Mouse (Mus musculus) CH12.LX (cell line): ENCODE measurements around the gene Nlgn1. TPM values are rescaled to one million over a fixed set of nuclear protein-coding genes. Genes with fewer than 3 reads are reported as not detected.

Experiments
- DNase-seq: peaks from one replicate; pipeline ENCODE4 v3.0.0-alpha.2; 2013; ENCODE audit errors: extremely low read depth
- H3K27ac ChIP-seq: 2 replicates; pipeline ENCODE4 v1.5.1; 2012; ENCODE audit warnings: low read depth, mild to moderate bottlenecking, control low read depth, moderate library complexity; ENCODE audit not compliant: insufficient read depth
- H3K27me3 ChIP-seq: replicated peaks from 2 replicates; pipeline ENCODE3; 2012; ENCODE audit warnings: inconsistent platforms
- H3K36me3 ChIP-seq, 2 experiments: replicated peaks in 1 of 2; 2 replicates each; pipeline versions ENCODE3 to v1.6.1; 2012; ENCODE audit warnings: inconsistent platforms in 1 of 2, low read length in 1 of 2, mild to moderate bottlenecking in 1 of 2, mixed read lengths in 1 of 2, moderate library complexity in 1 of 2; ENCODE audit not compliant: control insufficient read depth in 1 of 2, insufficient read depth in 1 of 2
- H3K4me1 ChIP-seq, 2 experiments: 2 replicates each; pipeline ENCODE4 v1.6.1; 2012; ENCODE audit warnings: inconsistent platforms in 1 of 2, moderate library complexity in 1 of 2; ENCODE audit not compliant: insufficient read depth in 2 of 2, control insufficient read depth in 1 of 2
- H3K4me2 ChIP-seq: 2 replicates; pipeline ENCODE4 v1.6.1; 2012; ENCODE audit warnings: low read depth, mild to moderate bottlenecking, control low read depth; ENCODE audit not compliant: poor library complexity, insufficient read depth, severe bottlenecking
- H3K4me3 ChIP-seq, 3 experiments: fragments of 150-350 bp in 1 of 3; sonication (generic) in 1 of 3; replicated peaks in 1 of 3; 2 replicates each; pipeline versions ENCODE3 to v1.5.1; 2011 to 2012; ENCODE audit warnings: low read depth in 2 of 3, low read length in 2 of 3, mild to moderate bottlenecking in 2 of 3, moderate library complexity in 2 of 3, control low read depth in 1 of 3, improper control_type of control experiment in 1 of 3, inconsistent platforms in 1 of 3, mixed read lengths in 1 of 3; ENCODE audit not compliant: poor library complexity in 1 of 3
- H3K79me2 ChIP-seq: replicated peaks from 2 replicates; pipeline ENCODE4 v1.6.1; 2012; ENCODE audit warnings: mild to moderate bottlenecking, moderate library complexity; ENCODE audit not compliant: control insufficient read depth, poor library complexity, insufficient read depth, severe bottlenecking; ENCODE audit errors: extremely low read depth
- H3K9ac ChIP-seq: 2 replicates; pipeline ENCODE4 v1.6.1; 2012; ENCODE audit warnings: low read depth, mild to moderate bottlenecking, control low read depth, moderate library complexity; ENCODE audit not compliant: insufficient read depth
- H3K9me3 ChIP-seq: replicated peaks from 2 replicates; pipeline ENCODE3; 2012; ENCODE audit warnings: low read length, inconsistent platforms, mixed read lengths
- BHLHE40 ChIP-seq: IDR thresholded peaks from 2 replicates; pipeline ENCODE4 v1.6.1; 2011; ENCODE audit warnings: mild to moderate bottlenecking, low read depth, low read length, improper control_type of control experiment
- CTCF ChIP-seq, 2 experiments: IDR thresholded peaks in 1 of 2; conservative IDR thresholded peaks in 1 of 2; 2 replicates each; pipeline ENCODE4 v1.5.1; 2011 to 2012; ENCODE audit warnings: low read depth in 2 of 2, low read length in 2 of 2, improper control_type of control experiment in 1 of 2, inconsistent platforms in 1 of 2, mild to moderate bottlenecking in 1 of 2, moderate library complexity in 1 of 2
- E2F4 ChIP-seq: IDR thresholded peaks from 2 replicates; pipeline ENCODE4 v1.6.1; 2011; ENCODE audit warnings: low read depth, low read length, improper control_type of control experiment; ENCODE audit not compliant: insufficient replicate concordance
- ELF1 ChIP-seq: IDR thresholded peaks from 2 replicates; pipeline ENCODE4 v1.6.1; 2014; ENCODE audit warnings: low read depth, mild to moderate bottlenecking, inconsistent platforms, low read length, improper control_type of control experiment
- EP300 ChIP-seq: IDR thresholded peaks from 2 replicates; pipeline ENCODE4 v1.6.1; 2011; ENCODE audit warnings: low read length, improper control_type of control experiment
- GABPA ChIP-seq: IDR thresholded peaks from 2 replicates; pipeline ENCODE4 v1.6.1; 2012; ENCODE audit warnings: low read depth, low read length, improper control_type of control experiment, inconsistent platforms; ENCODE audit not compliant: insufficient replicate concordance
- IRF4 ChIP-seq: IDR thresholded peaks from 2 replicates; pipeline ENCODE4 v1.6.1; 2014; ENCODE audit warnings: low read depth, mild to moderate bottlenecking, inconsistent platforms, low read length, improper control_type of control experiment
- KAT2A ChIP-seq: IDR thresholded peaks from 2 replicates; pipeline ENCODE4 v1.6.1; 2012; ENCODE audit warnings: low read length, improper control_type of control experiment, inconsistent platforms; ENCODE audit not compliant: insufficient replicate concordance
- MAX ChIP-seq: IDR thresholded peaks from 2 replicates; pipeline ENCODE4 v1.6.1; 2011; ENCODE audit warnings: low read length, improper control_type of control experiment
- MEF2A ChIP-seq: IDR thresholded peaks from 2 replicates; pipeline ENCODE4 v1.6.1; 2014; ENCODE audit warnings: low read depth, mild to moderate bottlenecking, inconsistent platforms, low read length, improper control_type of control experiment, borderline replicate concordance
- MXI1 ChIP-seq: IDR thresholded peaks from 2 replicates; pipeline ENCODE4 v1.6.1; 2011; ENCODE audit warnings: mild to moderate bottlenecking, low read depth, low read length, improper control_type of control experiment
- MYC ChIP-seq: IDR thresholded peaks from 2 replicates; pipeline ENCODE4 v1.6.1; 2011; ENCODE audit warnings: low read depth, mild to moderate bottlenecking, improper control_type of control experiment, low read length
- POLR2A ChIP-seq: IDR thresholded peaks from 2 replicates; pipeline ENCODE4 v1.6.1; 2011; ENCODE audit warnings: low read depth, mild to moderate bottlenecking, improper control_type of control experiment, low read length
- POLR2AphosphoS2 ChIP-seq: IDR thresholded peaks from 2 replicates; pipeline ENCODE4 v1.6.1; 2011; ENCODE audit warnings: low read depth, low read length, improper control_type of control experiment
- RAD21 ChIP-seq: IDR thresholded peaks from 2 replicates; pipeline ENCODE4 v1.6.1; 2011; ENCODE audit warnings: low read depth, mild to moderate bottlenecking, low read length, improper control_type of control experiment, moderate library complexity
- RCOR1 ChIP-seq: conservative IDR thresholded peaks from 2 replicates; pipeline ENCODE4 v1.6.1; 2012; ENCODE audit warnings: low read depth, mild to moderate bottlenecking, inconsistent platforms, low read length, improper control_type of control experiment
- SIN3A ChIP-seq: IDR thresholded peaks from 2 replicates; pipeline ENCODE4 v1.6.1; 2012; ENCODE audit warnings: low read length, improper control_type of control experiment, inconsistent platforms
- SMC3 ChIP-seq: IDR thresholded peaks from 2 replicates; pipeline ENCODE4 v1.6.1; 2011; ENCODE audit warnings: low read depth, low read length, improper control_type of control experiment
- UBTF ChIP-seq: IDR thresholded peaks from 2 replicates; pipeline ENCODE4 v1.6.1; 2012; ENCODE audit warnings: low read depth, mild to moderate bottlenecking, inconsistent platforms, low read length, improper control_type of control experiment, moderate library complexity
- USF2 ChIP-seq: conservative IDR thresholded peaks from 2 replicates; pipeline ENCODE4 v1.6.1; 2011; ENCODE audit warnings: low read depth, low read length, improper control_type of control experiment
- ZC3H11A ChIP-seq: IDR thresholded peaks from 2 replicates; pipeline ENCODE4 v1.6.1; 2012; ENCODE audit warnings: low read depth, mild to moderate bottlenecking, inconsistent platforms, low read length, improper control_type of control experiment
- ZKSCAN1 ChIP-seq: IDR thresholded peaks from 2 replicates; pipeline ENCODE4 v1.6.1; 2012; ENCODE audit warnings: low read depth, inconsistent platforms, low read length, improper control_type of control experiment, borderline replicate concordance
- ZNF384 ChIP-seq: IDR thresholded peaks from 2 replicates; pipeline ENCODE4 v1.6.1; 2012; ENCODE audit warnings: low read depth, low read length, improper control_type of control experiment, inconsistent platforms
- dilution Hi-C: fragments of 300-500 bp; cut with MboI; formaldehyde crosslinking; loops from 2 replicates; pipeline ENCODE4 v1.14.3; 2020; ENCODE audit warnings: low sequenced_read_pairs; ENCODE audit not compliant: extremely low pct_unique_long_range_greater_than_20kb, extremely low pct_ligation_motif_present
- in situ Hi-C: fragments of 300-500 bp; cut with MboI; formaldehyde crosslinking; loops from 3 replicates; pipeline ENCODE4 v1.14.3; 2019; ENCODE audit warnings: low sequenced_read_pairs, low pct_ligation_motif_present, low pct_unique_long_range_greater_than_20kb, mixed read lengths
- polyA plus RNA-seq: library from polyadenylated mRNA; unstranded; fragments of >175 nt; gene quantifications from 2 replicates; pipeline ENCODE4 v1.2.1, GENCODE M21; 2012; ENCODE audit warnings: low read depth; ENCODE audit not compliant: insufficient read length
- total RNA-seq, 2 experiments: library from RNA; depleted of rRNA; stranded (reverse); fragments of 300-350 nt in 1 of 2; fragments of >200 nt in 1 of 2; gene quantifications; 2 replicates each; pipeline ENCODE4 v1.2.3; 2012 to 2014

The Nlgn1 gene
- total and polyA plus RNA-seq, 3 experiments: not detected

- Histone ChIP-seq H3K36me3 (no peaks in the 10 kb centered on the region), H3K9me3 (peaks cover 17% of the 10 kb centered on the region), H3K4me2 (no peak overlapping the region), H3K9ac (no peak overlapping the region), H3K79me2 (no peaks in the 10 kb centered on the region), H3K4me1 (no peaks in the 10 kb centered on the region), H3K27me3 (no peaks in the 10 kb centered on the region), H3K4me3 (no peak overlapping the region), H3K27ac (no peak overlapping the region)
- in situ Hi-C loops (no loop called here), dilution Hi-C loops (no loop called here)
- TF ChIP-seq GABPA (no peak), CTCF (conservative IDR thresholded peaks at IDR 0.05 in 1 of 2, IDR thresholded peaks at IDR 0.05 in 1 of 2; ENCODE audit: low read depth in 2 of 2, low read length in 2 of 2) (no peak), RCOR1 (no peak), MEF2A (no peak), USF2 (no peak), MAX (no peak), POLR2AphosphoS2 (no peak), E2F4 (no peak), SIN3A (no peak), KAT2A (no peak), BHLHE40 (no peak), EP300 (no peak), ELF1 (no peak), IRF4 (no peak), SMC3 (no peak), RAD21 (no peak), ZNF384 (no peak), ZC3H11A (no peak)
- no peak for DNase-seq
Measured at GRCm38 (mm10) chr3:26069366-26069765, 262.9 kb downstream of the Nlgn1 start.

- H3K79me2 ChIP-seq: no peaks in the 10 kb centered on the region
- no peaks in the 10 kb centered on the region for H3K4me1 ChIP-seq
- H3K27me3 ChIP-seq: no peaks in the 10 kb centered on the region
- H3K4me3 ChIP-seq: no peak overlapping the region
- in situ Hi-C loops: no loop called here
- no peak overlapping the region for H3K27ac ChIP-seq
- dilution Hi-C loops: no loop called here
- H3K9ac ChIP-seq: no peak overlapping the region
- DNase-seq: no peak
- TF ChIP-seq USF2 (no peak), IRF4 (no peak), UBTF (no peak), POLR2AphosphoS2 (no peak), MEF2A (no peak), POLR2A (no peak), MXI1 (no peak), ZKSCAN1 (no peak), MYC (no peak), RAD21 (no peak), SIN3A (no peak)
- no peaks in the 10 kb centered on the region for H3K36me3 ChIP-seq
- H3K9me3 ChIP-seq: peaks cover 16% of the 10 kb centered on the region
- H3K4me2 ChIP-seq: no peak overlapping the region
Measured at GRCm38 (mm10) chr3:26050769-26051168, 281.5 kb downstream of the Nlgn1 start.
